In the genomic region with DNA sequence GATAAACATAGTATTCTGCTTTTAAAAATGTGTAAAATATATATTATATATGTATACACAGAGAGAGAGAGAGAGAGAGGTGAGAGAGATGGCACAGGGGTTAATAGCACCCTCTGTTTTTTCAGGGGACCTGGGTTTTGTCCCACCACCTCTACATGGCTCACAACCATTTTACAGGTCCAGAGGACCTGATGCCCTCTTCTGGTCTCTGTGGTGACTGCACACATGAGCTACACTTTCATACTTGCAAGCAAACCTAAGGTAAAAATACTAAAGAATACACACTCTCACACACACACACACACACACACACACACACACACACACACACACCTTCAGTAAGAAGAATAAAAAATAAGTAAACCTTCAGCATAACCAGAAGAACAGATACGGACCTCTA, we compare ENCODE assay signal across 18 mouse cellular contexts. TPM values are rescaled to one million over a fixed set of nuclear protein-coding genes. Genes with fewer than 3 reads are reported as not detected.
DNase-seq lines count a peak whose midpoint lies in the region; ATAC-seq and TF ChIP-seq lines count a peak whose summit lies in the region.
"Had no signal": no experiment of that assay in that cellular context is flagged by ENCODE, and none has a peak within 500 bp of the region (broad histone marks: within the 10 kb centered on the region; RNA-seq: fewer than 3 reads in every experiment).

No protein-coding gene starts in this region.

- TF ChIP-seq CTCF in cerebellum, adult 2 months (IDR thresholded peaks at IDR 0.05; ENCODE audit: borderline replicate concordance, insufficient read depth, low read depth, low read length) = peak; percentile 16; the same call in 1 of the 2 replicates
- peak; percentile 31; the same call in 1 of the 2 replicates for TF ChIP-seq CTCF in kidney, adult 2 months (conservative IDR thresholded peaks at IDR 0.05; ENCODE audit: insufficient read depth, insufficient read length, low read depth, low read length)
- TF ChIP-seq CTCF in midbrain, postnatal 0 days (IDR thresholded peaks at IDR 0.05) = peak; percentile 51

- no peaks in the 10 kb centered on the region for H3K9me3 ChIP-seq in midbrain, postnatal 0 days (ENCODE audit: low read length)
- no peaks in the 10 kb centered on the region for H3K9me3 ChIP-seq in midbrain, embryonic 13.5 days
- H3K9me3 ChIP-seq: embryonic facial prominence, embryonic 13.5 days; forebrain, embryonic 15.5 days had no signal

- H3K4me1 ChIP-seq in cerebellum, adult 2 months (ENCODE audit: control insufficient read depth, insufficient read depth, low read length) = no peaks in the 10 kb centered on the region
- peaks cover 6% of the 10 kb centered on the region; the same call in 1 of the 2 replicates for H3K4me1 ChIP-seq in kidney, adult 2 months (ENCODE audit: control insufficient read depth, insufficient read depth, low read length)
- no peaks in the 10 kb centered on the region for H3K4me1 ChIP-seq in midbrain, postnatal 0 days (ENCODE audit: insufficient read depth, low read length)
- H3K4me1 ChIP-seq in midbrain, embryonic 13.5 days (replicated peaks) = no peaks in the 10 kb centered on the region
- H3K4me1 ChIP-seq: embryonic facial prominence, embryonic 13.5 days; forebrain, embryonic 15.5 days had no signal

- no peak for DNase-seq in cerebellum, adult 2 months
- DNase-seq in cerebellum, postnatal 4 days (ENCODE audit: low spot score in 2 of 2) = no peak
- DNase-seq in kidney, adult 2 months = no peak
- no peak for DNase-seq in kidney, adult 9 months
- no peak for DNase-seq in midbrain, postnatal 0 days (ENCODE audit: low spot score)
- DNase-seq in testis, postnatal 10 days (ENCODE audit: low spot score) = no peak
- DNase-seq: cerebellum, adult 9-11 months; heart, postnatal 4 days; kidney, postnatal 4 days; right cerebral cortex, postnatal 25 days; thymus, postnatal 14 days had no signal

- H3K4me3 ChIP-seq in cerebellum, adult 2 months (replicated peaks; ENCODE audit: insufficient read depth, low read depth, low read length) = no peak overlapping the region
- no peak overlapping the region for H3K4me3 ChIP-seq in kidney, adult 2 months (ENCODE audit: insufficient read depth, low read depth, low read length)
- H3K4me3 ChIP-seq in midbrain, postnatal 0 days (ENCODE audit: low read depth, low read length) = no peak overlapping the region
- H3K4me3 ChIP-seq in midbrain, embryonic 13.5 days (replicated peaks) = no peak overlapping the region
- H3K4me3 ChIP-seq: embryonic facial prominence, embryonic 13.5 days; forebrain, embryonic 15.5 days had no signal

- H3K27me3 ChIP-seq in cerebellum, adult 2 months (ENCODE audit: control insufficient read depth, insufficient read depth, low read length) = no peaks in the 10 kb centered on the region
- H3K27me3 ChIP-seq in kidney, adult 2 months (replicated peaks; ENCODE audit: control insufficient read depth, insufficient read depth, low read length) = no peaks in the 10 kb centered on the region
- no peaks in the 10 kb centered on the region for H3K27me3 ChIP-seq in midbrain, postnatal 0 days (ENCODE audit: insufficient read depth, low read length)
- no peaks in the 10 kb centered on the region for H3K27me3 ChIP-seq in midbrain, embryonic 13.5 days
- H3K27me3 ChIP-seq: embryonic facial prominence, embryonic 13.5 days; forebrain, embryonic 15.5 days had no signal

- no peak for ATAC-seq in midbrain, postnatal 0 days (ENCODE audit: low FRiP score)
- ATAC-seq in midbrain, embryonic 13.5 days = no peak
- ATAC-seq: forebrain, embryonic 15.5 days; hindbrain, embryonic 16.5 days; midbrain, embryonic 16.5 days had no signal

- 100% methylated on average over 1 of the region's 1 CpGs for WGBS in cerebellum, adult 2 months
- WGBS in kidney, adult 2 months = 100% methylated on average over 1 of the region's 1 CpGs
- 95% methylated on average over 1 of the region's 1 CpGs for WGBS in midbrain, postnatal 0 days
- 100% methylated on average over 1 of the region's 1 CpGs for WGBS in midbrain, embryonic 13.5 days

- no peak for TF ChIP-seq POLR2A in cerebellum, adult 2 months (IDR thresholded peaks at IDR 0.05; ENCODE audit: borderline replicate concordance, insufficient read depth, low read length)
- no peak for TF ChIP-seq POLR2A in kidney, adult 2 months (IDR thresholded peaks at IDR 0.05; ENCODE audit: low read depth, low read length)

- H3K4me2 ChIP-seq in midbrain, postnatal 0 days (ENCODE audit: low read depth, low read length, poor library complexity, severe bottlenecking) = no peak overlapping the region
- no peak overlapping the region for H3K4me2 ChIP-seq in midbrain, embryonic 13.5 days (replicated peaks)
- H3K4me2 ChIP-seq: embryonic facial prominence, embryonic 13.5 days; forebrain, embryonic 15.5 days had no signal

- no peak overlapping the region for H3K27ac ChIP-seq in cerebellum, adult 2 months (ENCODE audit: insufficient read depth, low read length)
- no peak overlapping the region for H3K27ac ChIP-seq in kidney, adult 2 months (ENCODE audit: insufficient read depth, low read depth, low read length)
- no peak overlapping the region for H3K27ac ChIP-seq in midbrain, postnatal 0 days (ENCODE audit: low read depth, low read length)
- no peak overlapping the region for H3K27ac ChIP-seq in midbrain, embryonic 13.5 days
- H3K27ac ChIP-seq: embryonic facial prominence, embryonic 13.5 days; forebrain, embryonic 15.5 days; liver, embryonic 14.5 days had no signal

- H3K36me3 ChIP-seq in kidney, adult 2 months (ENCODE audit: control insufficient read depth, insufficient read depth, low read length) = no peaks in the 10 kb centered on the region
- H3K36me3 ChIP-seq in midbrain, postnatal 0 days (ENCODE audit: insufficient read depth, low read length) = peaks cover 25% of the 10 kb centered on the region
- peaks cover 48% of the 10 kb centered on the region for H3K36me3 ChIP-seq in midbrain, embryonic 13.5 days

- H3K9ac ChIP-seq in midbrain, postnatal 0 days (replicated peaks; ENCODE audit: low read length, poor library complexity, severe bottlenecking) = no peak overlapping the region
- H3K9ac ChIP-seq in midbrain, embryonic 13.5 days (replicated peaks) = no peak overlapping the region
- H3K9ac ChIP-seq: embryonic facial prominence, embryonic 13.5 days; forebrain, embryonic 15.5 days; liver, embryonic 14.5 days had no signal

RNA-seq across cellular contexts. Expression of gene B3galnt1, which starts 20.0 kb away (rescaled TPM):
- 34.3 and 36.2 TPM in 2 replicates for polyA plus RNA-seq in cerebellum, adult 2 months (2012; rRNA removed)
- 25.7 and 28.3 TPM in 2 replicates for polyA plus RNA-seq in kidney, adult 2 months (2012; rRNA removed)
- 70.5 and 77.2 TPM in 2 replicates for total RNA-seq in midbrain, postnatal 0 days (2014; rRNA removed)
- 102 and 106 TPM in 2 replicates for polyA plus RNA-seq in midbrain, postnatal 0 days (2015; fragmentation: Nextera tagmentation; extraction: Ambion mirVana)
- polyA plus RNA-seq in midbrain, embryonic 13.5 days (2015; fragmentation: Nextera tagmentation; extraction: Ambion mirVana) = 64.6 and 69.5 TPM in 2 replicates
- total RNA-seq: neutrophil, adult 5-6 weeks had no signal
